Mouse (Mus musculus) midbrain, embryonic 15.5 days (tissue): Measurements from ENCODE around the gene Rbfox2. TPM values are rescaled to one million over a fixed set of nuclear protein-coding genes. Genes with fewer than 3 reads are reported as not detected.

Experiments
- ATAC-seq: fragments of 200-750 bp; cut with Nextera tagmentation; replicated peaks from 2 replicates; pipeline ENCODE4 v1.8.0; 2017; ENCODE audit warnings: moderate TSS enrichment
- H3K27ac ChIP-seq: fragments of 300-500 bp; sonication (generic); 2 replicates; pipeline ENCODE4 v1.5.1; 2015; ENCODE audit warnings: mild to moderate bottlenecking, inconsistent platforms
- H3K27me3 ChIP-seq: fragments of 300-500 bp; sonication (generic); replicated peaks from 2 replicates; pipeline ENCODE4 v1.6.1; 2015; ENCODE audit warnings: inconsistent platforms
- H3K36me3 ChIP-seq: fragments of 300-500 bp; sonication (generic); replicated peaks from 2 replicates; pipeline ENCODE4 v1.6.1; 2015; ENCODE audit warnings: inconsistent platforms
- H3K4me1 ChIP-seq: fragments of 300-500 bp; sonication (generic); 2 replicates; pipeline ENCODE4 v1.6.1; 2015; ENCODE audit warnings: inconsistent platforms
- H3K4me2 ChIP-seq: fragments of 300-500 bp; sonication (generic); 2 replicates; pipeline ENCODE4 v1.6.1; 2015; ENCODE audit warnings: inconsistent platforms, mild to moderate bottlenecking, moderate library complexity
- H3K4me3 ChIP-seq: fragments of 300-500 bp; sonication (generic); 2 replicates; pipeline ENCODE4 v1.5.1; 2015; ENCODE audit warnings: mild to moderate bottlenecking, inconsistent platforms
- H3K9ac ChIP-seq: fragments of 300-500 bp; sonication (generic); 2 replicates; pipeline ENCODE4 v1.6.1; 2015; ENCODE audit warnings: mild to moderate bottlenecking, inconsistent platforms
- H3K9me3 ChIP-seq: fragments of 300-500 bp; sonication (generic); 2 replicates; pipeline ENCODE4 v1.6.1; 2016; ENCODE audit warnings: inconsistent platforms
- WGBS: fragments of 180-500 bp; shearing (Covaris S2); methylation state at CpG from one replicate; pipeline ENCODE4 v1.1.7; 2015; ENCODE audit warnings: mixed read lengths; 5-methylcytosine and 5-hydroxymethylcytosine counted together
- polyA plus RNA-seq: library from polyadenylated mRNA; unstranded; fragments of >200 nt; fragmentation: Nextera tagmentation; extraction: Ambion mirVana; gene quantifications from 2 replicates; pipeline ENCODE4 v1.2.1, GENCODE M21; 2015

Gene Rbfox2
- 181 and 185 TPM in 2 replicates for polyA plus RNA-seq

GRCm38 (mm10) chr15:77306547-77307261 is at the start of gene Rbfox2:
Rbfox2 (minus strand) TSS chr15:77307004.
- H3K4me3 ChIP-seq = peak within 1 kb of the TSS; percentile 96
- ATAC-seq = peak; percentile 97
- H3K9me3 ChIP-seq = no peaks in the 10 kb centered on the region
- no peaks in the 10 kb centered on the region for H3K27me3 ChIP-seq
- H3K4me2 ChIP-seq = peak within 1 kb of the TSS; percentile 74
- H3K27ac ChIP-seq = peak within 1 kb of the TSS; percentile 98
- 0% methylated on average over 73 of the region's 90 CpGs for WGBS
- peak within 1 kb of the TSS; percentile 81 for H3K9ac ChIP-seq
- H3K36me3 ChIP-seq = no peaks in the 10 kb centered on the region
- peaks cover 30% of the 10 kb centered on the region for H3K4me1 ChIP-seq

GRCm38 (mm10) chr15:77356248-77356810 is 49.5 kb upstream of the Rbfox2 start:
- Histone ChIP-seq H3K9me3 (no peaks in the 10 kb centered on the region), H3K9ac (0 out of 2 replicates have a peak overlapping the region, but pooled peaks have one; percentile 19), H3K4me1 (peaks cover 55% of the 10 kb centered on the region), H3K4me3 (no peak overlapping the region), H3K36me3 (no peaks in the 10 kb centered on the region), H3K27me3 (no peaks in the 10 kb centered on the region), H3K27ac (peak overlapping the region; percentile 59), H3K4me2 (peak overlapping the region; percentile 24)
- WGBS = 9% methylated on average over 11 of the region's 11 CpGs
- peak; percentile 28 for ATAC-seq

- H3K27me3 ChIP-seq = no peaks in the 10 kb centered on the region
- no peak overlapping the region for H3K4me3 ChIP-seq
- ATAC-seq = no peak
- no peak overlapping the region for H3K9ac ChIP-seq
- H3K36me3 ChIP-seq = no peaks in the 10 kb centered on the region
- H3K4me2 ChIP-seq = no peak overlapping the region
- peaks cover 55% of the 10 kb centered on the region for H3K4me1 ChIP-seq
- no peaks in the 10 kb centered on the region for H3K9me3 ChIP-seq
- H3K27ac ChIP-seq = peak overlapping the region; percentile 42
- 49% methylated on average over 6 of the region's 6 CpGs for WGBS
Measured at GRCm38 (mm10) chr15:77354848-77355551, 48.2 kb upstream of the Rbfox2 start.

GRCm38 (mm10) chr15:77354496-77354847 is 47.7 kb upstream of the Rbfox2 start:
- H3K4me2 ChIP-seq = no peak overlapping the region
- no peak for ATAC-seq
- no peak overlapping the region for H3K9ac ChIP-seq
- 56% methylated on average over 4 of the region's 4 CpGs for WGBS
- H3K4me1 ChIP-seq = peaks cover 52% of the 10 kb centered on the region
- H3K27me3 ChIP-seq = no peaks in the 10 kb centered on the region
- H3K27ac ChIP-seq = 0 out of 2 replicates have a peak overlapping the region, but pooled peaks have one; percentile 42
- H3K36me3 ChIP-seq = no peaks in the 10 kb centered on the region
- no peak overlapping the region for H3K4me3 ChIP-seq
- H3K9me3 ChIP-seq = no peaks in the 10 kb centered on the region

GRCm38 (mm10) chr15:77353764-77354163 is 47.0 kb upstream of the Rbfox2 start:
- H3K4me3 ChIP-seq = no peak overlapping the region
- no peak overlapping the region for H3K4me2 ChIP-seq
- H3K9me3 ChIP-seq = no peaks in the 10 kb centered on the region
- ATAC-seq = no peak
- no peaks in the 10 kb centered on the region for H3K36me3 ChIP-seq
- WGBS = 43% methylated on average over 4 of the region's 4 CpGs
- peak overlapping the region; percentile 38; the same call in 1 of the 2 replicates for H3K27ac ChIP-seq
- no peak overlapping the region for H3K9ac ChIP-seq
- H3K4me1 ChIP-seq = peaks cover 45% of the 10 kb centered on the region
- no peaks in the 10 kb centered on the region for H3K27me3 ChIP-seq

- Histone ChIP-seq H3K9me3 (no peaks in the 10 kb centered on the region), H3K4me2 (no peak overlapping the region), H3K27me3 (no peaks in the 10 kb centered on the region), H3K4me3 (no peak overlapping the region), H3K4me1 (peaks cover 40% of the 10 kb centered on the region), H3K27ac (0 out of 2 replicates have a peak overlapping the region, but pooled peaks have one; percentile 11), H3K9ac (no peak overlapping the region), H3K36me3 (no peaks in the 10 kb centered on the region)
- 56% methylated on average over 7 of the region's 7 CpGs for WGBS
- no peak for ATAC-seq
Measured at GRCm38 (mm10) chr15:77352863-77353262, 46.1 kb upstream of the Rbfox2 start.

GRCm38 (mm10) chr15:77350117-77350516 is 43.3 kb upstream of the Rbfox2 start:
- Histone ChIP-seq H3K4me2 (no peak overlapping the region), H3K9ac (no peak overlapping the region)

GRCm38 (mm10) chr15:77348146-77348545 is 41.3 kb upstream of the Rbfox2 start:
- H3K4me1 ChIP-seq = peaks cover 17% of the 10 kb centered on the region
- no peak overlapping the region for H3K4me3 ChIP-seq
- no peaks in the 10 kb centered on the region for H3K36me3 ChIP-seq
- no peaks in the 10 kb centered on the region for H3K27me3 ChIP-seq
- H3K9ac ChIP-seq = no peak overlapping the region
- no peaks in the 10 kb centered on the region for H3K9me3 ChIP-seq
- no peak overlapping the region for H3K4me2 ChIP-seq
- no peak for ATAC-seq
- H3K27ac ChIP-seq = no peak overlapping the region
- 71% methylated on average over 7 of the region's 7 CpGs for WGBS

More at GRCm38 (mm10) chr15:77350117-77350516, 43.3 kb upstream of the Rbfox2 start:
- Histone ChIP-seq H3K4me3 (no peak overlapping the region), H3K4me1 (peaks cover 20% of the 10 kb centered on the region), H3K36me3 (no peaks in the 10 kb centered on the region), H3K27me3 (no peaks in the 10 kb centered on the region), H3K27ac (no peak overlapping the region), H3K9me3 (no peaks in the 10 kb centered on the region)
- 94% methylated on average over 7 of the region's 7 CpGs for WGBS
- no peak for ATAC-seq

- H3K27me3 ChIP-seq = no peaks in the 10 kb centered on the region
- H3K9ac ChIP-seq = no peak overlapping the region
- peak overlapping the region; percentile 41 for H3K27ac ChIP-seq
- H3K4me1 ChIP-seq = peaks cover 16% of the 10 kb centered on the region
- H3K9me3 ChIP-seq = no peaks in the 10 kb centered on the region
- ATAC-seq = no peak
- H3K36me3 ChIP-seq = no peaks in the 10 kb centered on the region
- H3K4me3 ChIP-seq = no peak overlapping the region
- peak overlapping the region; percentile 41; the same call in 1 of the 2 replicates for H3K4me2 ChIP-seq
- WGBS = 40% methylated on average over 17 of the region's 17 CpGs
Measured at GRCm38 (mm10) chr15:77344127-77345125, 37.6 kb upstream of the Rbfox2 start.

GRCm38 (mm10) chr15:77343527-77344091 is 36.8 kb upstream of the Rbfox2 start:
- no peaks in the 10 kb centered on the region for H3K9me3 ChIP-seq
- H3K4me1 ChIP-seq = peaks cover 16% of the 10 kb centered on the region
- peak overlapping the region; percentile 41 for H3K27ac ChIP-seq
- no peaks in the 10 kb centered on the region for H3K36me3 ChIP-seq
- no peaks in the 10 kb centered on the region for H3K27me3 ChIP-seq
- H3K9ac ChIP-seq = no peak overlapping the region
- 12% methylated on average over 13 of the region's 13 CpGs for WGBS
- ATAC-seq = 0 out of 2 replicates have a peak, but pooled peaks have one; percentile 37
- H3K4me2 ChIP-seq = peak overlapping the region; percentile 41
- H3K4me3 ChIP-seq = peak overlapping the region; percentile 22

GRCm38 (mm10) chr15:77342962-77343526 is 36.2 kb upstream of the Rbfox2 start:
- H3K9ac ChIP-seq = no peak overlapping the region
- peak overlapping the region; percentile 22 for H3K4me3 ChIP-seq
- no peaks in the 10 kb centered on the region for H3K36me3 ChIP-seq
- WGBS = 25% methylated on average over 18 of the region's 18 CpGs
- H3K27ac ChIP-seq = 0 out of 2 replicates have a peak overlapping the region, but pooled peaks have one; percentile 41
- no peak for ATAC-seq
- peaks cover 16% of the 10 kb centered on the region for H3K4me1 ChIP-seq
- peak overlapping the region; percentile 41 for H3K4me2 ChIP-seq
- no peaks in the 10 kb centered on the region for H3K27me3 ChIP-seq
- no peaks in the 10 kb centered on the region for H3K9me3 ChIP-seq
